Mouse (Mus musculus) heart, postnatal 0 days (tissue): ENCODE results near the gene Mre11a. TPM values are rescaled to one million over a fixed set of nuclear protein-coding genes. Genes with fewer than 3 reads are reported as not detected.
A peak's percentile ranks its signal among the peaks of the same experiment; 100 is the strongest.

ENCODE experiments used
- ATAC-seq: fragments of 200-750 bp; cut with Nextera tagmentation; 2 replicates; pipeline ENCODE4 v1.8.0; 2017; ENCODE audit warnings: low read depth, moderate number of reproducible peaks, moderate library complexity; ENCODE audit not compliant: insufficient read depth
- DNase-seq: peaks from one replicate; pipeline ENCODE4 v3.0.0-alpha.2; 2016; ENCODE audit warnings: low spot score
- H3K27ac ChIP-seq: fragments of 300-500 bp; sonication (generic); 2 replicates; pipeline ENCODE4 v1.5.1; 2014; ENCODE audit warnings: low read depth, mild to moderate bottlenecking
- H3K27me3 ChIP-seq: fragments of 300-500 bp; sonication (generic); 2 replicates; pipeline ENCODE4 v1.6.1; 2014; ENCODE audit warnings: low read length, mixed read lengths; ENCODE audit not compliant: control insufficient read depth, insufficient read depth
- H3K36me3 ChIP-seq: fragments of 300-500 bp; sonication (generic); replicated peaks from 2 replicates; pipeline ENCODE4 v1.6.1; 2014; ENCODE audit warnings: low read length, mixed read lengths; ENCODE audit not compliant: control insufficient read depth, insufficient read depth
- H3K4me1 ChIP-seq: fragments of 300-500 bp; sonication (generic); 2 replicates; pipeline ENCODE4 v1.6.1; 2014; ENCODE audit warnings: antibody characterized with exemption; ENCODE audit not compliant: control insufficient read depth, insufficient read depth
- H3K4me2 ChIP-seq: fragments of 300-500 bp; sonication (generic); 2 replicates; pipeline ENCODE4 v1.6.1; 2014; ENCODE audit warnings: low read depth, mild to moderate bottlenecking, low read length, moderate library complexity
- H3K4me3 ChIP-seq: fragments of 300-500 bp; sonication (generic); 2 replicates; pipeline ENCODE4 v1.5.1; 2014; ENCODE audit warnings: low read depth, low read length
- H3K9ac ChIP-seq: fragments of 300-500 bp; sonication (generic); replicated peaks from 2 replicates; pipeline ENCODE4 v1.6.1; 2014; ENCODE audit warnings: low read depth, low read length, mixed read lengths
- H3K9me3 ChIP-seq: fragments of 300-500 bp; sonication (generic); replicated peaks from 2 replicates; pipeline ENCODE4 v1.6.1; 2016; ENCODE audit warnings: low read length; ENCODE audit not compliant: control insufficient read depth
- CTCF ChIP-seq: IDR thresholded peaks from 2 replicates; pipeline ENCODE4 v1.5.1; 2016; ENCODE audit warnings: antibody characterized with exemption, control low read depth, low read depth
- EP300 ChIP-seq: IDR thresholded peaks from 2 replicates; pipeline ENCODE4 v1.6.1; 2016; ENCODE audit warnings: antibody characterized with exemption, low read depth
- WGBS: fragments of 180-500 bp; shearing (Covaris S2); extraction: QIAGEN DNeasy Blood & Tissue Kit; methylation state at CpG from one replicate; pipeline ENCODE4 v1.1.7; 2014; 5-methylcytosine and 5-hydroxymethylcytosine counted together
- polyA plus RNA-seq: library from polyadenylated mRNA; unstranded; fragments of >200 nt; fragmentation: Nextera tagmentation; extraction: Ambion mirVana; gene quantifications from 2 replicates; pipeline ENCODE4 v1.2.1, GENCODE M21; 2015
- total RNA-seq: library from RNA; depleted of rRNA; stranded (reverse); fragments of >200 nt; gene quantifications from 2 replicates; pipeline ENCODE4 v1.2.3, GENCODE M21; 2014; ENCODE audit warnings: low replicate concordance

Mre11a gene
- total and polyA plus RNA-seq, 2 experiments from 2014 or later, result 6.4 to 8.2 TPM

DNA sequence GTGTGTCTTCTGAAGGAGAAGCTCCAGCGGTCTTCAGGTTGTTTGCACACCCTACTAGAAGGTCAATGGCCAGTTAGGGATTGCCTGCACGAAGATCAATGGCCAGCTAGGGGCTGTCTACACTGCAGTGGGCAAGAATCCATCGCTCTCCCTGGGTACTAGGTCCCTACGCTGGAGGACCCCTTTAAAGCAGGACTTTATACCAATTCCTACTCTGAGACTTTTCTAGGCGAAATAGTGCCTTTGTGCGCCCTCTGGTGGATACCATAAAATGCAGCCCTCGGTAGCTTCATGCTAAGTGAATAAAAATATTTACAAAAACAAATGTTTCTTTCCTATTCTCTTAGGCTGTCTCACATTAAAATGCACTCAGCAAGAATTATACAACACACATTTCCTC lies 19.7 kb upstream of the Mre11a start:
- 22% methylated on average over 7 of the region's 7 CpGs for WGBS
- H3K4me2 ChIP-seq, result no peak overlapping the region

DNA sequence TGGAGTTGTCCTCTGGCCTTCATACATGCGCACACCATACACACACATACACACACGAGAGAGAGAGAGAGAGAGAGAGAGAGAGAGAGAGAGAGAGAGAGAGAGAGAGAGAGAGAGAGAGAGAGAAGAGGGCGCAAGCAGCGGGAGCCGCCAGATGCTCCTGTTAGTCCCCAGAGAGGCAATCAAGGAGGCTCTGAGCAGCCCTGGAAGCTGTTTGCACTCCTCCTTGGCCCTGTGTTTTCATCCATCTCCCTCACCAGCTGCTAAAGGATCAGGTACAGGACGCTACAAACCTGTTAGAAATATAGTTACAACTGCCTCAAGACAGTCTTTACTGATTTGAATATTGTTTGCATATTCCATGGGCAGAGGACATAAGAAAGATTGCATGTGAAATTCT lies 14.6 kb upstream of the Mre11a start:
- WGBS, result 63% methylated on average over 5 of the region's 6 CpGs
- Histone ChIP-seq H3K27ac (no peak overlapping the region), H3K4me2 (no peak overlapping the region), H3K4me3 (no peak overlapping the region), H3K4me1 (no peaks in the 10 kb centered on the region), H3K36me3 (no peaks in the 10 kb centered on the region), H3K9me3 (no peaks in the 10 kb centered on the region), H3K27me3 (peaks cover 21% of the 10 kb centered on the region; the same call in 1 of the 2 replicates), H3K9ac (no peak overlapping the region)
- no peak for DNase-seq
- no peak for ATAC-seq
- no peak for TF ChIP-seq EP300

More for the DNA sequence above, 19.7 kb upstream of the Mre11a start:
- no peaks in the 10 kb centered on the region for H3K9me3 ChIP-seq
- TF ChIP-seq CTCF (peak; percentile 58), EP300 (no peak)
- no peak overlapping the region for H3K4me3 ChIP-seq
- H3K4me1 ChIP-seq, result no peaks in the 10 kb centered on the region
- H3K36me3 ChIP-seq, result no peaks in the 10 kb centered on the region
- no peak overlapping the region for H3K27ac ChIP-seq
- 0 out of 2 replicates have a peak, but pooled peaks cover 8% of the 10 kb centered on the region for H3K27me3 ChIP-seq
- no peak overlapping the region for H3K9ac ChIP-seq
- DNase-seq (no peak), ATAC-seq (no peak)

DNA sequence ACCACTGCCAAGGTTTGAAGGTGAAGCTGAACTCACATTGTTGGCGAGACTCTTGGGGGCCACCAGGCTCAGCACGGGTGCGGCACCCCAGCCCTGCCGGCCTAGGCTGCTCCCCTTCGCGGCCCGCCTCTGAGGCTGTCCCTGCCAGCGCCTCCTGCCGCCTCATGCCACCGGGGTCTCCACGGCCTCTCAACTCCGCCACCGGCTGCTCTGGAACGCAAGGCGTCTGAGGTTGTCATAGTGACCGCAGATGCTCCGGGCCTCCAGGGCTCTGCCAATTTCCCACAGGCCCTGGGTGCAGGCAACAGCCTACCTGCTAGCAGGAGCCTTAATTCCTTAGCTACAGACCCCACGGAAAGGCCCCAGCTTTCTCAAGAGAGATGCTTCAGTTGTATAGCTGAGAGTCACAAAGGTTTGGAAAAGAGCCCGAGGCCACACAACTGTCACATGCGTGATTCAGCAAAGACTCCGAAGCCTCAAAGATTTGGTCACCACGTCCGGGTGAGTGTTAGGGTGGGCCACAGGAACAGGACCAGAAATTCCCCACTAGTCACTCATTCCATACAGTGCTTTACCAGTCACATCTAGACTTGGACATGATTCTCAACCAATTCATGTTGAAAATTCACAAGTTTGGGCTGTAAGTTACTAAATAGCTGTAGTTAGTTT lies 13.5 kb upstream of the Mre11a start, which contains the start of gene 1700012B09Rik:
1700012B09Rik (minus strand) TSS at position 228 of the 669 bp plus-strand sequence.
- H3K27me3 ChIP-seq, result peaks cover 21% of the 10 kb centered on the region; the same call in 1 of the 2 replicates
- no peak for ATAC-seq

DNA sequence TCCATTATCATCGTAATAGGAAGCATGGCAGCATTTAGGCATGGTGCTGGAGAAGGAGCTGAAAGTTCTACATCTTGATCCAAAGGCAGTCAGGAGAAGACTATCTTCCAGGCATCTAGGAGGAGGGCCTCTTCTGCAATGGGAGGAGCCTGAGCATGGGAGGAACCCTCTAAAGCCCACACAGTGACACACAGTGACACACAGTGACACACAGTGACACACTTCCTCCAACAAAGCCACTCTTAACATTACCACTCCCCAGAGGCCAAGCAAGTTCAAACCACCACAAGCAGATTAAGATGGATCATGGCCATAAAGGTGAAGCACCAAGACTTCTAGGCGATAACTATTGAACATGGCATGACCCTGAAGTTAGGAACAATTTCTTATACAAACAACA lies 12.4 kb upstream of the Mre11a start:
- Histone ChIP-seq H3K27ac (no peak overlapping the region), H3K9me3 (no peaks in the 10 kb centered on the region), H3K4me2 (no peak overlapping the region), H3K4me1 (no peaks in the 10 kb centered on the region), H3K4me3 (no peak overlapping the region), H3K36me3 (no peaks in the 10 kb centered on the region), H3K9ac (no peak overlapping the region), H3K27me3 (peaks cover 21% of the 10 kb centered on the region; the same call in 1 of the 2 replicates)
- DNase-seq (no peak), ATAC-seq (no peak)
- 89% methylated on average over 2 of the region's 2 CpGs for WGBS
- TF ChIP-seq EP300 (no peak), CTCF (no peak)

More for the DNA sequence above, 13.5 kb upstream of the Mre11a start, which contains the start of gene 1700012B09Rik:
- H3K9ac ChIP-seq, result no peak within 1 kb of the TSS
- no peak within 1 kb of the TSS for H3K27ac ChIP-seq
- DNase-seq, result no peak
- no peak within 1 kb of the TSS for H3K4me2 ChIP-seq
- WGBS, result 19% methylated on average over 23 of the region's 23 CpGs
- H3K4me1 ChIP-seq, result no peaks in the 10 kb centered on the region
- no peaks in the 10 kb centered on the region for H3K9me3 ChIP-seq
- H3K36me3 ChIP-seq, result no peaks in the 10 kb centered on the region
- TF ChIP-seq CTCF, result no peak
- TF ChIP-seq EP300, result no peak
- H3K4me3 ChIP-seq, result no peak within 1 kb of the TSS

DNA sequence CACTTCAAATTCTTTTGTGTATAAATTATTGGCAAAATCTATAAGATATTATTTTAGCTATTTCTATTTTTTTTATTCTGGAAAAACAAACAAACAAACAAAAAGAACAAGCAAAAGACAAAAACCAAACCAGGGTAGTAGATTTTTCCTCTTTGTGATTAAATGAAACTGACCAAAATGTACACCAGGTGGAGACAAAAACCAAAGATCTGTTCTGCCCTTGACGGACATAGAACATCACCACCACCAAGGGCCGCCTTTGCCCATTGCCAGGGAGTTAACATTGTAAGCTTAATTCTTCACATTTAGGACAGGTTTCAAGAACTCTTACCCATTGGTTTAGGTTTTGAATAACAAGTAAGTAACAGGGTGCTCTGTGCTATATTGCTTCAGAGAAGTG lies 10.6 kb upstream of the Mre11a start:
- H3K27ac ChIP-seq, result no peak overlapping the region
- no peak overlapping the region for H3K4me2 ChIP-seq
- TF ChIP-seq EP300 (no peak), CTCF (peak; percentile 34)
- no peaks in the 10 kb centered on the region for H3K36me3 ChIP-seq
- WGBS, result 32% methylated on average over 2 of the region's 2 CpGs
- H3K9me3 ChIP-seq, result no peaks in the 10 kb centered on the region
- H3K27me3 ChIP-seq, result peaks cover 14% of the 10 kb centered on the region; the same call in 1 of the 2 replicates
- H3K9ac ChIP-seq, result no peak overlapping the region
- ATAC-seq (no peak), DNase-seq (peak; percentile 11)
- H3K4me1 ChIP-seq, result no peaks in the 10 kb centered on the region
- no peak overlapping the region for H3K4me3 ChIP-seq

DNA sequence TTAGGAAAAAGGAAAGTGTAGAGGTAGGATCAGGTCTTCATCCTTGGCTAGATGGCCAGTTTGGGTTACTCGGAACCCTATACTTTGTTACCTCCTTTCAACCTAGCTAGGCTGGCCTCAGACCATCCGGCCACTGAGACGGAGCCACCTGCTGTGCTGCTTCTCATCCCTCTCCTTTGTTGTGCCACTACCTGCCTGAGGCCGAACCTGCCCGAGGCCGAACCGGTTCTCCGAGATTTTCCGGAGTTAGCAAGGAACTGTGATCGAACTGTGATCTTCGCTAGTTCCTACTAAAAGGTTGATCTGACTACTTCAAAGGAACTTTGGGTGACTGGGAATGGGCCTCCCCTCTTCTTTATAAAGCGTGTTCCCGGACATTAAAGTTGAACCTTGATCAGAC lies 6.1 kb upstream of the Mre11a start:
- no peaks in the 10 kb centered on the region for H3K4me1 ChIP-seq
- H3K9ac ChIP-seq, result no peak overlapping the region
- no peak overlapping the region for H3K4me2 ChIP-seq
- DNase-seq (no peak), ATAC-seq (no peak)
- no peak overlapping the region for H3K27ac ChIP-seq
- H3K9me3 ChIP-seq, result no peaks in the 10 kb centered on the region
- no peak for TF ChIP-seq CTCF
- TF ChIP-seq EP300, result no peak
- WGBS, result 58% methylated on average over 13 of the region's 13 CpGs
- H3K27me3 ChIP-seq, result no peaks in the 10 kb centered on the region
- no peak overlapping the region for H3K4me3 ChIP-seq
- H3K36me3 ChIP-seq, result peaks cover 20% of the 10 kb centered on the region
